In the genomic region with DNA sequence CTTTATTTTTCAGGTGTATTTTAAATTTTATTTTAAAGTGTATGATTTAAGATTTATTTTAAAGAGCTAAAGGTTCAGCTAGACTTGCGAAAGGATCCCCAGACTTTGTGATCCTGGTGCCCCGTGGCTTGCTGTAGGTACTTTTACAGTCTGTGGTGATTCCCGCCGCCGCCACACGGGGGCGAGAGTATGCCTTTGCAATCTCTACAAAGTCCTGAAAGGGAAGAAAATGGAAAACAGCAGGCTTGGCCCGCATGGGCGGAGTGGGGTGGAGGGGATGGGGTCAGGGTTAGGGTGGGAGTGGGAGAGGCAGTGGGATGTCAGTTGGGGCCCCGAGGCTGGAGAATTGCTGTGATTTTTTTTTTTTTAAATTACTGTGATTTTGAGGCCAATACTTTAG, we compare ENCODE assay signal across 8 mouse cellular contexts. TPM values are rescaled to one million over a fixed set of nuclear protein-coding genes. Genes with fewer than 3 reads are reported as not detected.
DNase-seq lines count a peak whose midpoint lies in the region; ATAC-seq and TF ChIP-seq lines count a peak whose summit lies in the region.

No protein-coding gene starts in this region.

- H3K9me3 ChIP-seq in neural tube, embryonic 15.5 days (replicated peaks) = no peaks in the 10 kb centered on the region

- no peak overlapping the region for H3K27ac ChIP-seq in neural tube, embryonic 15.5 days (replicated peaks)
- no peak overlapping the region for H3K27ac ChIP-seq in gastrocnemius, adult 2 months
- H3K27ac ChIP-seq in olfactory bulb, adult 2 months (ENCODE audit: insufficient read depth, low read depth, low read length) = no peak overlapping the region

- H3K4me3 ChIP-seq in neural tube, embryonic 15.5 days (replicated peaks) = no peak overlapping the region
- no peak overlapping the region for H3K4me3 ChIP-seq in gastrocnemius, adult 2 months
- H3K4me3 ChIP-seq in olfactory bulb, adult 2 months (ENCODE audit: insufficient read depth, low read depth, low read length) = no peak overlapping the region

- H3K9ac ChIP-seq in neural tube, embryonic 15.5 days (replicated peaks) = no peak overlapping the region

- peaks cover 2% of the 10 kb centered on the region; the same call in 1 of the 2 replicates for H3K4me1 ChIP-seq in neural tube, embryonic 15.5 days
- no peaks in the 10 kb centered on the region for H3K4me1 ChIP-seq in olfactory bulb, adult 2 months (ENCODE audit: control insufficient read depth, insufficient read depth, low read length)

- no peak for ATAC-seq in neural tube, embryonic 15.5 days (ENCODE audit: low FRiP score)

- no peak for TF ChIP-seq POLR2A in olfactory bulb, adult 2 months (IDR thresholded peaks at IDR 0.05; ENCODE audit: insufficient read depth, low read depth, low read length)

- no peaks in the 10 kb centered on the region for H3K36me3 ChIP-seq in neural tube, embryonic 15.5 days

- H3K27me3 ChIP-seq in neural tube, embryonic 15.5 days (replicated peaks) = no peaks in the 10 kb centered on the region

- DNase-seq in neural tube, embryonic 10.5 days (ENCODE audit: extremely low spot score, low spot score) = peak; percentile 94
- peak; percentile 85 to 93 for DNase-seq in cerebellum, postnatal 25 days
- DNase-seq in gastrocnemius, adult 2 months = peak; percentile 87
- DNase-seq in kidney, adult 18-20 months = peak; percentile 91
- peak; percentile 89 for DNase-seq in left cerebral cortex, postnatal 4 days
- peak; percentile 43 to 57 for DNase-seq in thymus, adult 18-20 months

- intact Hi-C loops in gastrocnemius, adult 2 months (cut with DNase I) = loop anchor here (1.0 kb wide), 1 partner anchor 15 kb away; no protein-coding TSS in a partner anchor
- intact Hi-C loops in left cerebral cortex, postnatal 4 days (cut with DNase I) = no loop called here

- WGBS in neural tube, embryonic 15.5 days = 4% methylated on average over 10 of the region's 10 CpGs
- 3% methylated on average over 10 of the region's 10 CpGs for WGBS in olfactory bulb, adult 2 months

- no peak overlapping the region for H3K4me2 ChIP-seq in neural tube, embryonic 15.5 days

- TF ChIP-seq CTCF in gastrocnemius, adult 2 months (IDR thresholded peaks at IDR 0.05) = peak; percentile 81
- TF ChIP-seq CTCF in olfactory bulb, adult 2 months (IDR thresholded peaks at IDR 0.05; ENCODE audit: insufficient read depth, low read depth, low read length) = peak; percentile 76; the same call in 1 of the 2 replicates

RNA-seq across cellular contexts. Expression of gene Upk3b, which starts 7.7 kb away (rescaled TPM):
- polyA plus RNA-seq in neural tube, embryonic 15.5 days (2015; fragmentation: Nextera tagmentation; extraction: Ambion mirVana) = 1.1 and 3.7 TPM in 2 replicates
- not detected for total RNA-seq in gastrocnemius, adult 2 months (2021)
- not detected for total RNA-seq in left cerebral cortex, postnatal 4 days (2021)
- not detected in 2 replicates for polyA plus RNA-seq in olfactory bulb, adult 2 months (2012; ENCODE audit: insufficient read depth, insufficient read length, low replicate concordance, missing spikeins)

RNA-seq across cellular contexts. Expression of gene Upk3bl, which starts 8.3 kb away (rescaled TPM):
- polyA plus RNA-seq in neural tube, embryonic 15.5 days (2015; fragmentation: Nextera tagmentation; extraction: Ambion mirVana) = 1.2 TPM in 1 of 2 replicates, not detected in the other
- not detected for total RNA-seq in gastrocnemius, adult 2 months (2021)
- not detected for total RNA-seq in left cerebral cortex, postnatal 4 days (2021)
- not detected in 2 replicates for polyA plus RNA-seq in olfactory bulb, adult 2 months (2012; ENCODE audit: insufficient read depth, insufficient read length, low replicate concordance, missing spikeins)

RNA-seq across cellular contexts. Expression of gene Rasa4, which starts 37.7 kb away (rescaled TPM):
- 19.2 and 21.4 TPM in 2 replicates for polyA plus RNA-seq in neural tube, embryonic 15.5 days (2015; fragmentation: Nextera tagmentation; extraction: Ambion mirVana)
- 10 to 100 TPM; 25.0 to 28.8 TPM for total RNA-seq in gastrocnemius, adult 2 months (2021)
- total RNA-seq in left cerebral cortex, postnatal 4 days (2021) = 10 to 100 TPM in 1 of 2 experiments, 1 to 10 TPM in 1; 10.0 to 13.1 TPM
- polyA plus RNA-seq in olfactory bulb, adult 2 months (2012; ENCODE audit: insufficient read depth, insufficient read length, low replicate concordance, missing spikeins) = not detected in 2 replicates

RNA-seq across cellular contexts. Expression of gene Dtx2, which starts 51.4 kb away (rescaled TPM):
- polyA plus RNA-seq in neural tube, embryonic 15.5 days (2015; fragmentation: Nextera tagmentation; extraction: Ambion mirVana) = 22.5 and 25.2 TPM in 2 replicates
- 1 to 10 TPM; 6.5 to 8.2 TPM for total RNA-seq in gastrocnemius, adult 2 months (2021)
- total RNA-seq in left cerebral cortex, postnatal 4 days (2021) = 10 to 100 TPM; 13.8 to 14.4 TPM
- not detected in 2 replicates for polyA plus RNA-seq in olfactory bulb, adult 2 months (2012; ENCODE audit: insufficient read depth, insufficient read length, low replicate concordance, missing spikeins)
